Mouse (Mus musculus): ENCODE results near the gene Ift80.

GRCm38 (mm10) chr3:68904902-68905778 is 99.2 kb downstream of the Ift80 start:
- TF ChIP-seq CTCF (IDR thresholded peaks at IDR 0.05; ENCODE audit: extremely low read depth, insufficient read depth, low read length) (no peak), POLR2A (IDR thresholded peaks at IDR 0.05; ENCODE audit: extremely low read depth, insufficient read depth, low read length) (no peak)
